Mouse (Mus musculus) limb, embryonic 14.5 days (tissue): ENCODE data around the gene Ctnnal1. TPM values are rescaled to one million over a fixed set of nuclear protein-coding genes. Genes with fewer than 3 reads are reported as not detected.

Source experiments
- ATAC-seq: fragments of 200-750 bp; cut with Nextera tagmentation; 2 replicates; pipeline ENCODE4 v1.8.0; 2017; ENCODE audit warnings: low read depth, moderate number of reproducible peaks, moderate TSS enrichment; ENCODE audit not compliant: low FRiP score
- DNase-seq: peaks from one replicate; pipeline ENCODE4 v3.0.0-alpha.2; 2015; ENCODE audit warnings: low spot score
- H3K27ac ChIP-seq: fragments of 300-500 bp; sonication (generic); replicated peaks from 2 replicates; pipeline ENCODE4 v1.5.1; 2014; ENCODE audit warnings: low read depth, mild to moderate bottlenecking, low read length, moderate library complexity, mixed read lengths
- H3K27me3 ChIP-seq: fragments of 300-500 bp; sonication (generic); 2 replicates; pipeline ENCODE4 v1.6.1; 2014; ENCODE audit warnings: low read length, mixed read lengths; ENCODE audit not compliant: control insufficient read depth, insufficient read depth
- H3K36me3 ChIP-seq: fragments of 300-500 bp; sonication (generic); 2 replicates; pipeline ENCODE4 v1.6.1; 2014; ENCODE audit warnings: mild to moderate bottlenecking, low read length, moderate library complexity, mixed read lengths; ENCODE audit not compliant: control insufficient read depth, insufficient read depth
- H3K4me1 ChIP-seq: fragments of 300-500 bp; sonication (generic); 2 replicates; pipeline ENCODE4 v1.6.1; 2014; ENCODE audit warnings: antibody characterized with exemption, low read length, mixed read lengths; ENCODE audit not compliant: control insufficient read depth, insufficient read depth
- H3K4me2 ChIP-seq: fragments of 300-500 bp; sonication (generic); replicated peaks from 2 replicates; pipeline ENCODE4 v1.6.1; 2014; ENCODE audit warnings: low read depth, mild to moderate bottlenecking, low read length, moderate library complexity; ENCODE audit not compliant: severe bottlenecking
- H3K4me3 ChIP-seq: fragments of 300-500 bp; sonication (generic); replicated peaks from 2 replicates; pipeline ENCODE4 v1.5.1; 2014; ENCODE audit warnings: low read length
- H3K9ac ChIP-seq: fragments of 300-500 bp; sonication (generic); 2 replicates; pipeline ENCODE4 v1.6.1; 2014; ENCODE audit warnings: mild to moderate bottlenecking, low read depth, low read length, moderate library complexity; ENCODE audit not compliant: severe bottlenecking
- H3K9me3 ChIP-seq: fragments of 300-500 bp; sonication (generic); 2 replicates; pipeline ENCODE4 v1.6.1; 2016; ENCODE audit warnings: low read length; ENCODE audit not compliant: control insufficient read depth
- POLR2A ChIP-seq: fragments of 200-500 bp; IDR thresholded peaks from 2 replicates; pipeline ENCODE4 v1.8.0; 2012; ENCODE audit warnings: inconsistent platforms, mild to moderate bottlenecking, moderate library complexity, borderline replicate concordance; ENCODE audit not compliant: insufficient read depth, insufficient read length; ENCODE audit errors: extremely low read depth
- WGBS: fragments of 180-500 bp; shearing (Covaris S2); extraction: QIAGEN DNeasy Blood & Tissue Kit; methylation state at CpG from one replicate; pipeline ENCODE4 v1.1.7; 2014; 5-methylcytosine and 5-hydroxymethylcytosine counted together
- polyA plus RNA-seq, 2 experiments: library from polyadenylated mRNA; depleted of rRNA in 1 of 2; stranded (reverse) in 1 of 2; unstranded in 1 of 2; fragments of >200 nt; fragmentation: Nextera tagmentation in 1 of 2; extraction: Ambion mirVana in 1 of 2; gene quantifications; 2 replicates each; pipeline versions ENCODE4 v1.2.1 to v1.2.3; 2012 to 2014

The Ctnnal1 gene
- polyA plus RNA-seq (2012; rRNA removed) (21.0 and 25.8 TPM in 2 replicates), polyA plus RNA-seq (2014; fragmentation: Nextera tagmentation; extraction: Ambion mirVana) (28.4 and 29.5 TPM in 2 replicates)

GRCm38 (mm10) chr4:56865003-56865511 lies at the start of gene Ctnnal1:
Gene Ctnnal1, minus strand, starts transcription at chr4:56865188.
- peak within 1 kb of the TSS; percentile 77 for H3K27ac ChIP-seq
- peak; percentile 93 for ATAC-seq
- TF ChIP-seq POLR2A: 0 out of 2 replicates have a peak, but pooled peaks have one; percentile 37

GRCm38 (mm10) chr4:56914761-56915160 lies 49.8 kb upstream of the Ctnnal1 start:
- ATAC-seq: no peak
- Histone ChIP-seq H3K36me3 (peaks cover 51% of the 10 kb centered on the region), H3K4me2 (no peak overlapping the region), H3K27ac (no peak overlapping the region), H3K27me3 (no peaks in the 10 kb centered on the region), H3K4me3 (no peak overlapping the region), H3K4me1 (no peaks in the 10 kb centered on the region), H3K9ac (no peak overlapping the region), H3K9me3 (no peaks in the 10 kb centered on the region)
- no peak for TF ChIP-seq POLR2A
- WGBS: 93% methylated on average over 1 of the region's 1 CpGs
- DNase-seq: no peak

More at GRCm38 (mm10) chr4:56865003-56865511, at the start of gene Ctnnal1:
- Histone ChIP-seq H3K4me3 (peak within 1 kb of the TSS; percentile 78), H3K9me3 (no peaks in the 10 kb centered on the region), H3K27me3 (no peaks in the 10 kb centered on the region), H3K36me3 (no peaks in the 10 kb centered on the region), H3K4me1 (peaks cover 9% of the 10 kb centered on the region; the same call in 1 of the 2 replicates), H3K9ac (peak within 1 kb of the TSS; percentile 82), H3K4me2 (peak within 1 kb of the TSS; percentile 80)
- DNase-seq: peak; percentile 85
- WGBS: under 1% methylated on average over 41 of the region's 45 CpGs

DNA sequence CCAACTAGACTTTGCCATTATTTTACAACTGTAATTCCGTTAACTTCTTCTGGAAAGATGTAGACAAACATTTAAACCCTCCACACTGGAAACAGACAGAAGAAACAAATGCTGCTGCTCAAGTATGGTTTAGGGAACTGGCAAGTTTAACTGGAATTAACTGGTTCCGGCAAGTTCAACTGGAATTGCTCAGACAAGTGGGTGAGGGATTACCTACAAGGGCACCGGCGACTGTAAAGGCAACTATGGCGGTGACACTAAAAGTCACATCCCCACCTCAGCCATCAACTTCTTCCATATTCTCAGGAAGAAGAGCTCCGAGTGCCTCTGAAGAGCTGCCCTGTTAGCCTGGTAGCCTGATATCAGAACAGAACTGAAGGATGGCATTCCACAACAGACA lies 49.4 kb upstream of the Ctnnal1 start:
- H3K36me3 ChIP-seq: peaks cover 54% of the 10 kb centered on the region
- 89% methylated on average over 6 of the region's 6 CpGs for WGBS
- no peak overlapping the region for H3K9ac ChIP-seq
- no peak for DNase-seq
- no peaks in the 10 kb centered on the region for H3K9me3 ChIP-seq
- ATAC-seq: no peak
- no peak overlapping the region for H3K4me2 ChIP-seq
- TF ChIP-seq POLR2A: no peak
- H3K27ac ChIP-seq: no peak overlapping the region
- H3K4me1 ChIP-seq: no peaks in the 10 kb centered on the region
- H3K27me3 ChIP-seq: no peaks in the 10 kb centered on the region
- no peak overlapping the region for H3K4me3 ChIP-seq

DNA sequence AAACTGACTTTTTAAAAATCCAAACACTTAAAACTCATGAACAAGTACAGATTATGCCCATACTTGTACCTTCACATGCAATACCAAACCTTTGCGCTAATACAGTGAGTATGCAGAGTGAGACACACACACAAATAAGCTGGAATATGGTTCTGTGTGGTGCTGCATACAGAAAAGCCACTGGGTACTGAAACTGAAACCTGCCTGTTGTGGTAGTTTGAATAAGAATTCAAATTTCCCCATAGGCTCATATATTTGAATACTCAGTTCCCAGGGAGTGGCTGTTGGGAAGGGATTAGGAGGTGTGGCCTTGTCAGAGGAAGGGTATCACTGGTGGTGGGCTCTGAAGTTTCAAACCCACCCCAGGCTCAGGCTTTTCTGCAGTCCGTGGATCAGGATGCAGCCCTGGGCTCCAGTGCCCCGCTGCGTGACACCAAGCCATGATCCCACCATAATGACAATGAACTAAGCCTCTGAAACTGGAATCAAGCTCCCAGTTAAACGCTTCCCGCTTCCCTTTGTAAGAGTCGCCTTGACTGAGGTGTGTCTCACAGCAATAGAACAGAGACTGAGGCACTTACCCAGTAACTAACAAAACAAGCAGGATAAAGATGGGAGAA lies 47.5 kb upstream of the Ctnnal1 start:
- no peak for DNase-seq
- no peak overlapping the region for H3K4me3 ChIP-seq
- no peak overlapping the region for H3K27ac ChIP-seq
- H3K4me1 ChIP-seq: no peaks in the 10 kb centered on the region
- H3K36me3 ChIP-seq: peaks cover 55% of the 10 kb centered on the region
- no peaks in the 10 kb centered on the region for H3K27me3 ChIP-seq
- no peak overlapping the region for H3K4me2 ChIP-seq
- no peak for ATAC-seq
- WGBS: 88% methylated on average over 7 of the region's 7 CpGs
- H3K9me3 ChIP-seq: no peaks in the 10 kb centered on the region
- no peak overlapping the region for H3K9ac ChIP-seq
- no peak for TF ChIP-seq POLR2A

- Histone ChIP-seq H3K4me2 (no peak overlapping the region), H3K4me1 (no peaks in the 10 kb centered on the region), H3K36me3 (peaks cover 61% of the 10 kb centered on the region), H3K27me3 (no peaks in the 10 kb centered on the region), H3K27ac (no peak overlapping the region), H3K9me3 (no peaks in the 10 kb centered on the region), H3K4me3 (no peak overlapping the region), H3K9ac (no peak overlapping the region)
- TF ChIP-seq POLR2A: no peak
- ATAC-seq (peak; percentile 81), DNase-seq (peak; percentile 31)
- 23% methylated on average over 3 of the region's 3 CpGs for WGBS
These were observed 44.6 kb upstream of the Ctnnal1 start for GRCm38 (mm10) chr4:56909568-56909967.

GRCm38 (mm10) chr4:56907671-56908070 lies 42.7 kb upstream of the Ctnnal1 start:
- DNase-seq (no peak), ATAC-seq (no peak)
- no peaks in the 10 kb centered on the region for H3K27me3 ChIP-seq

More at GRCm38 (mm10) chr4:56907671-56908070, 42.7 kb upstream of the Ctnnal1 start:
- H3K9ac ChIP-seq: no peak overlapping the region
- H3K4me3 ChIP-seq: no peak overlapping the region
- no peaks in the 10 kb centered on the region for H3K4me1 ChIP-seq
- H3K4me2 ChIP-seq: no peak overlapping the region
- no peaks in the 10 kb centered on the region for H3K9me3 ChIP-seq
- peaks cover 67% of the 10 kb centered on the region for H3K36me3 ChIP-seq
- WGBS: 91% methylated on average over 5 of the region's 5 CpGs
- no peak for TF ChIP-seq POLR2A
- H3K27ac ChIP-seq: no peak overlapping the region
